Mouse (Mus musculus): ENCODE results near the gene Lcn4. TPM values are rescaled to one million over a fixed set of nuclear protein-coding genes. Genes with fewer than 3 reads are reported as not detected.
A peak's percentile ranks its signal among the peaks of the same experiment; 100 is the strongest.

The Lcn4 gene
- polyA plus RNA-seq, 1 experiment = not detected

DNA sequence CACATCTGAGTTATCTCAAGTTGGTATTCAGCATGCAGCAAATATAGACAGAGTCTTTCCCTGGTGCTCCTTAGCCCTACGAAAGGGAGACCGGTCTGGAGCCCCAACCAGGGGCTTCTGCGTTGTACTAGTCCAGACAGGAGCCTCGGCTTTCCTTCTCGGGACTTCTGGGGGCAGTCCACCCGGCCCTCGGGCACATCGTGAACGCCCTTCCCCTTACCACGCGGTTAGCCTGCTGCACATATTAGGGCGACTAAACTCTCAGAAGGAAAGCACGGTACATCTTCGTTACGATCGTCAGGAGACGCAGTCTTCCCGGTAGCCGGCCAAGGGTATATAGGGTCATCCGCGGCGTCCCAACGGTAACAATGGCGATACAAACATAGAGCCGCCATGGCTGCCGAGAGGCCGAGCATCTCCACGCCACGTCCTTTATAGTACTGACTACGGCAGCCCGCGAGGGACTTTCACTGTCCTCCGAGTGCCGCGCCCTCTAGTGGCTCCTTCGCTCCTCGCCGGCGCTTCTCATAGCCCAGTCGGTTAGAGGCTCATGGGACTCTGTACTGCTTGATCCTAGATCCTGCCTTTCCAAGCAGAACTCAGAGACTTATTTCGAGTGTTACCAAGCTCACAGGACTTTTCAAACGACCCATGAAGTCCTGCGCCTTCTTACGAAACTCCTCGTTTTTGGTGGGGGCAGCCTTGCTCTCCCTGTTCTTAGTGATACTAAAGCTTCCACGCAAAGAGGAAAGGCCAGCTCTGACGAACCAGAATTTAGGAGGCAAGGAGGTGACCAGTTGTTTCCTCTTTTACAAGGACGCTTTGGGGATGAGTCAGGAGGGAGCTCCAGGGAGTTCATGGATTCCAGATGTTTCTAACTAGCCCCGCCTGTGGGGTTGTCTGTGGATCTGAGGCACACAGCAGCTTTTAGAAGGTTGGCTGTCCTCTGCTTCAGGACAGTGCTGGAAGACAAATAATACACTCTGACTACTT lies 30.9 kb downstream of the Lcn4 start:
- peaks cover 29% of the 10 kb centered on the region for H3K79me2 ChIP-seq (ENCODE audit: control insufficient read depth, insufficient read depth)
- peak overlapping the region; percentile 6 for H3ac ChIP-seq (ENCODE audit: control insufficient read depth, insufficient read length)
- H3K27me3 ChIP-seq (ENCODE audit: control insufficient read depth, insufficient read depth, insufficient read length) = no peaks in the 10 kb centered on the region
- peaks cover 20% of the 10 kb centered on the region for H3K36me3 ChIP-seq (ENCODE audit: control insufficient read depth, insufficient read depth)
- peak overlapping the region; percentile 83 for H3K4me2 ChIP-seq (ENCODE audit: low read depth)
- TF ChIP-seq POLR2AphosphoS2 (IDR thresholded peaks at IDR 0.05; ENCODE audit: insufficient read length, low read depth) = peak; percentile 97
- TF ChIP-seq POLR2A (IDR thresholded peaks at IDR 0.05; ENCODE audit: insufficient read length, low read depth) = peak; percentile 97
- TF ChIP-seq MAX (IDR thresholded peaks at IDR 0.05; ENCODE audit: low read depth) = no peak
- no peak for TF ChIP-seq E2F4 (IDR thresholded peaks at IDR 0.05; ENCODE audit: insufficient read depth)
- H3K4me3 ChIP-seq = peak overlapping the region; percentile 95

DNA sequence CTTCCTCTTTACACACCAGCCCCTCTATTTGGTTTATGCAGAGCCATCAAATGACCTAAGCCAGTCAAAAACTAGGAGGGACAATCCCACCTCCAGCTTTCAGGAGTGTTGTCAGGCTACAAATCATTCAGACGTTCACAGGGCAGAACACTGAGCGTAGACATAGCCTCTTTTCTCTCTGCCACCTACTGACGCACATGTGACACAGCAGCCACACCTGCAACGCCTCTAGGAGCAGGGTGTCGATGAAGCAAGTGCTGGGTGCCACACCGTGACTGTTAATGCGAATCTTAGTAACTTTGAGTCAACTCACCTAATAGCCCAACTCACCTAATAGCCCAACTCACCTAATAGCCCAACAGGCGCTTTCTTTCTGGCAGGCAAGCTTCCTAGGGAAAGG lies 32.0 kb downstream of the Lcn4 start:
- peak overlapping the region; percentile 83 for H3K4me2 ChIP-seq (ENCODE audit: low read depth)
- H3K36me3 ChIP-seq (ENCODE audit: control insufficient read depth, insufficient read depth) = peaks cover 24% of the 10 kb centered on the region
- TF ChIP-seq POLR2AphosphoS2 (IDR thresholded peaks at IDR 0.05; ENCODE audit: insufficient read length, low read depth) (no peak), POLR2A (IDR thresholded peaks at IDR 0.05; ENCODE audit: insufficient read length, low read depth) (peak; percentile 49), MYOD1 (IDR thresholded peaks at IDR 0.05; ENCODE audit: control insufficient read depth in 1 of 3, insufficient read length in 2 of 3, low read depth in 2 of 3) (no peak), USF1 (IDR thresholded peaks at IDR 0.05; ENCODE audit: low read depth) (peak; percentile 44)
- peak overlapping the region; percentile 95 for H3K4me3 ChIP-seq
- H3K27me3 ChIP-seq (ENCODE audit: control insufficient read depth, insufficient read depth, insufficient read length) = no peaks in the 10 kb centered on the region
- H3K79me2 ChIP-seq (ENCODE audit: control insufficient read depth, insufficient read depth) = peaks cover 29% of the 10 kb centered on the region
- H3ac ChIP-seq (ENCODE audit: control insufficient read depth, insufficient read length) = peak overlapping the region; percentile 6

DNA sequence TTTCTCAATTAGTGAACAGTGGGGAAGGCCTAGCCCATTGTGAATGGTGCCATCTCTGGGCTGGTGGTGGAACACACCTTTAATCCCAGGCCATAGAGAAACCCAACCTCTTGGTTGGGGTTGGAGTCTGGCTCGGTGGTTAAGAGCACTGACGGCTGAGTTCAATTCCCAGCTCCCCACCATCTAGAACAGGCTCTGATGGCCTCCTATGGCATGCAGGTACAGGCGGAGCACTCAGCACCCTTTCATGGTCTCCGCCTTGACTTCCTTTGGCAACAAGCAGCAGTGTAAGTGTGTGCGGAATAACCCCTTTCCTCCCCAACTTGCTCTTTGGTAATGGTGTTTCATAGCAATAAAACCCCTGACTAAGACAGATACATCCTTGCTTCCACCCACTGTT lies 32.5 kb downstream of the Lcn4 start:
- Histone ChIP-seq H3ac (ENCODE audit: control insufficient read depth, insufficient read length) (no peak overlapping the region), H3K4me3 (peak overlapping the region; percentile 95), H3K36me3 (ENCODE audit: control insufficient read depth, insufficient read depth) (peaks cover 24% of the 10 kb centered on the region), H3K79me2 (ENCODE audit: control insufficient read depth, insufficient read depth) (peaks cover 29% of the 10 kb centered on the region), H3K4me2 (ENCODE audit: low read depth) (peak overlapping the region; percentile 83), H3K27me3 (ENCODE audit: control insufficient read depth, insufficient read depth, insufficient read length) (no peaks in the 10 kb centered on the region)
- TF ChIP-seq SRF (IDR thresholded peaks at IDR 0.05; ENCODE audit: control insufficient read depth, insufficient read length, low read depth) (no peak), MYOG (IDR thresholded peaks at IDR 0.05; ENCODE audit: control insufficient read depth in 1 of 3, insufficient read depth in 1 of 3, insufficient read length in 2 of 3, low read depth in 2 of 3) (no peak), E2F4 (IDR thresholded peaks at IDR 0.05; ENCODE audit: insufficient read depth) (no peak), POLR2AphosphoS2 (IDR thresholded peaks at IDR 0.05; ENCODE audit: insufficient read length, low read depth) (no peak), USF1 (IDR thresholded peaks at IDR 0.05; ENCODE audit: low read depth) (no peak), REST (IDR thresholded peaks at IDR 0.05; ENCODE audit: insufficient read depth, insufficient read length) (no peak)

DNA sequence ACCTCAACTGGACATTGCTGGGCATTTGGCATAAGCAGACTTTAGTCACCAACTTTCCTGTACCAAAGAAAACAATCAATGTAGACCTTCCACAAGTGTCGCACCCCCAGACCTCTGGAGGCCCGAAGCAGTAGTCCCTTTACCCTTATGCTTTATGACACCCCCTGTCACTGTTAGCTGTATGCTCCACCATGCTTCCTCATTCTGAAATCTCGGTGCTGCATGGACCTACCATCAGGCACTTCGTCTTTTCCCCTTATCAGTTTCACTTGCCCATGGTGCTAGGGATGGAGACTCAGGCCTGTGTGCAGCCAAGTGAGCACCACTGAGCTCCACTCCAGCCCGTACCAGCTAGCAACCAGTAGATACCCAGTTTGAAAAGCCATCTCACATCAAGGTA lies 33.0 kb downstream of the Lcn4 start:
- H3ac ChIP-seq (ENCODE audit: control insufficient read depth, insufficient read length) = no peak overlapping the region
- peaks cover 29% of the 10 kb centered on the region for H3K79me2 ChIP-seq (ENCODE audit: control insufficient read depth, insufficient read depth)
- H3K27me3 ChIP-seq (ENCODE audit: control insufficient read depth, insufficient read depth, insufficient read length) = no peaks in the 10 kb centered on the region
- H3K4me2 ChIP-seq (ENCODE audit: low read depth) = peak overlapping the region; percentile 83
- TF ChIP-seq MYOD1 (IDR thresholded peaks at IDR 0.05; ENCODE audit: control insufficient read depth in 1 of 3, insufficient read length in 2 of 3, low read depth in 2 of 3) (no peak), POLR2AphosphoS2 (IDR thresholded peaks at IDR 0.05; ENCODE audit: insufficient read length, low read depth) (no peak), MAX (IDR thresholded peaks at IDR 0.05; ENCODE audit: low read depth) (no peak), POLR2A (IDR thresholded peaks at IDR 0.05; ENCODE audit: insufficient read length, low read depth) (no peak), TCF3 (IDR thresholded peaks at IDR 0.05; ENCODE audit: insufficient read length, low read depth) (no peak), USF1 (IDR thresholded peaks at IDR 0.05; ENCODE audit: low read depth) (no peak), SRF (IDR thresholded peaks at IDR 0.05; ENCODE audit: control insufficient read depth, insufficient read length, low read depth) (no peak), E2F4 (IDR thresholded peaks at IDR 0.05; ENCODE audit: insufficient read depth) (no peak)
- H3K4me3 ChIP-seq = peak overlapping the region; percentile 95
- peaks cover 24% of the 10 kb centered on the region for H3K36me3 ChIP-seq (ENCODE audit: control insufficient read depth, insufficient read depth)

DNA sequence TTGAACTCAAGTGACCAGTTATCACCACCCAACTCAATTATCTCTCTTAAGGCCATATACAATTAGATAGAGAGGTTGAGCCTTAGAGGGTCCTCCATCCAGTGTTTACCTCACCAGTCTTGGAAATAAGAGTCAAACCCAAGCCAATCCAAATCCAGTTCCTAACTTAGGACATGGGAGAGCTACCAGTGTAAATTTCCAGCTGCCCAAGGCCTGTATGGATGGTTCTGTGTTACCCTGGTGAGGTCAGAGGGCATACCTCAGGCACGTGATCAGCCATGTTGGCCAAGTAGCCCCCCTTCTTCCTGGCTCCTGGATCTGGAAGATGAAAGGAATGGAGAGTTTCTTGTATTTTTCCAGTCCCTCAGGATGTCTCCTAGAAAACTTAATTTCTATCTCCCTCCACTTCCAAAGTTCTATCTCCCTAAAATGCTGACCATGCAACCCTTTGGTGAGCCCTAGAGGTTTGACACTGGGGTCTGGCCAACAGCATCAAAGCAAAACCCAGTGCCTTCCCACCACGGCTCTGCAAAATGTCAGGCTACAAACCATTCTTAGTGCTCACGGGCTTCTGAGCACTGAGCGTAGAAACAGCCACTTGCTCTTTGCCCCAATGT lies 33.7 kb downstream of the Lcn4 start:
- no peak overlapping the region for H3ac ChIP-seq (ENCODE audit: control insufficient read depth, insufficient read length)
- peaks cover 29% of the 10 kb centered on the region for H3K79me2 ChIP-seq (ENCODE audit: control insufficient read depth, insufficient read depth)
- no peak overlapping the region for H3K4me3 ChIP-seq
- H3K36me3 ChIP-seq (ENCODE audit: control insufficient read depth, insufficient read depth) = peaks cover 24% of the 10 kb centered on the region
- no peak overlapping the region for H3K4me2 ChIP-seq (ENCODE audit: low read depth)
- TF ChIP-seq MYOD1 (IDR thresholded peaks at IDR 0.05; ENCODE audit: control insufficient read depth in 1 of 3, insufficient read length in 2 of 3, low read depth in 2 of 3) (no peak), POLR2AphosphoS2 (IDR thresholded peaks at IDR 0.05; ENCODE audit: insufficient read length, low read depth) (no peak), TCF3 (IDR thresholded peaks at IDR 0.05; ENCODE audit: insufficient read length, low read depth) (no peak), POLR2A (IDR thresholded peaks at IDR 0.05; ENCODE audit: insufficient read length, low read depth) (no peak), SRF (IDR thresholded peaks at IDR 0.05; ENCODE audit: control insufficient read depth, insufficient read length, low read depth) (no peak)
- no peaks in the 10 kb centered on the region for H3K27me3 ChIP-seq (ENCODE audit: control insufficient read depth, insufficient read depth, insufficient read length)
